Mouse (Mus musculus): ENCODE data around the gene Slf2.

DNA sequence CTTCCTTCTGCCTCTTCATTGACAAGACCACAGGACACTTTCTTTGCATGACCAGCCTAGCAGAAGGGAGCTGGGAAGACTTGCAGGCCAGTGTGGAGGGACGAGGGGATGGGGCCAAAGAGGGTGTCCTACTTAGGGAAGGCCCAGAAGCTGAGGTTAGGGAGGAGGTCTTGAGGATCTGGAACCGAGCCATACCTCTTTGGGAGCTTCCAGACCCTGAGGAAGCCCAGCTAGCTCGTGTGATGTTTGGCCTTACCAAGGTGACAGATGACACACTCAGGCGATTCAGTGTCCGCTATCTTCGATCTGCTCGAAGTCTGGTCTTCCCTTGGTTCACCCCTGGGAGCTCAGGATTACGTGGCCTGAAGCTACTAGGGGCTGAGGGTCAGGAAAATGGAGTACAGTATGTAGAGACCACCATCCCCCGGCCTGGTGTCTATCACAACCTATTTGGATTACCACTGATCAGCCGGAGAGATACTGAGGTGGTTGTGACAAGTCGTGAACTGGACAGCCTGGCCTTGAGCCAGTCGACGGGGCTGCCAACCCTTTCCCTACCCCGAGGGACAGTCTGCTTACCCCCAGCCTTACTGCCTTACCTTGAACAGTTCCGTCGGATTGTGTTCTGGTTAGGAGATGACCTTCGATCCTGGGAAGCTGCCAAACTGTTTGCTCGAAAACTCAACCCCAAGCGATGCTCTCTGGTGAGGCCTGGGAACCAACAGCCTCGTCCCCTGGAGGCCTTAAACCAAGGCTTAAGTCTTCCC, 76.7 kb downstream of the Slf2 start:
- TF ChIP-seq GATA1 (IDR thresholded peaks at IDR 0.05; ENCODE audit: borderline replicate concordance, low read length) (no peak), FLI1 (IDR thresholded peaks at IDR 0.05; ENCODE audit: low read length) (no peak)

All from megakaryocyte, embryonic 14.5 days (primary cell).